Mouse (Mus musculus) MEL (cell line): Measurements from ENCODE around the gene Srsf3. TPM values are rescaled to one million over a fixed set of nuclear protein-coding genes. Genes with fewer than 3 reads are reported as not detected.
"Not testable (repeated sequence)": the region's sequence is repeated elsewhere in the genome, so short reads cannot be mapped to it uniquely, and the experiment has no call there.

ENCODE experiments used
- DNase-seq: peaks from one replicate; pipeline ENCODE4 v3.0.0; 2011; ENCODE audit warnings: low read depth, low spot score
- H3K27ac ChIP-seq: 2 replicates; pipeline ENCODE4 v1.5.1; 2012; ENCODE audit warnings: low read depth, mild to moderate bottlenecking, control low read depth, low read length, moderate library complexity; ENCODE audit not compliant: control insufficient read depth
- H3K27me3 ChIP-seq, 2 experiments: fragments of 150-350 bp in 1 of 2; sonication (generic) in 1 of 2; 2 replicates each; pipeline ENCODE4 v1.6.1; 2012; ENCODE audit warnings: low read length in 2 of 2, mild to moderate bottlenecking in 2 of 2, improper control_type of control experiment in 1 of 2, moderate library complexity in 1 of 2; ENCODE audit not compliant: insufficient read depth in 2 of 2, control insufficient read depth in 1 of 2
- H3K36me3 ChIP-seq, 2 experiments: 2 replicates each; pipeline ENCODE4 v1.6.1; 2012 to 2014; ENCODE audit warnings: low read length in 2 of 2, improper control_type of control experiment in 1 of 2, inconsistent platforms in 1 of 2, mild to moderate bottlenecking in 1 of 2; ENCODE audit not compliant: insufficient read depth in 2 of 2, control insufficient read depth in 1 of 2
- H3K4me1 ChIP-seq, 2 experiments: fragments of 150-350 bp in 1 of 2; sonication (generic) in 1 of 2; 2 replicates each; pipeline ENCODE4 v1.6.1; 2012; ENCODE audit warnings: low read length in 2 of 2, improper control_type of control experiment in 1 of 2, mild to moderate bottlenecking in 1 of 2; ENCODE audit not compliant: insufficient read depth in 2 of 2, control insufficient read depth in 1 of 2
- H3K4me3 ChIP-seq, 2 experiments: fragments of 150-350 bp in 1 of 2; sonication (generic) in 1 of 2; 2 replicates each; pipeline ENCODE4 v1.5.1; 2012; ENCODE audit warnings: low read depth in 2 of 2, low read length in 2 of 2, mild to moderate bottlenecking in 2 of 2, moderate library complexity in 2 of 2, control low read depth in 1 of 2, improper control_type of control experiment in 1 of 2; ENCODE audit not compliant: control insufficient read depth in 1 of 2, insufficient read depth in 1 of 2
- H3K79me2 ChIP-seq: 2 replicates; pipeline ENCODE4 v1.6.1; 2012; ENCODE audit warnings: mild to moderate bottlenecking, low read length, moderate library complexity; ENCODE audit not compliant: control insufficient read depth, poor library complexity, insufficient read depth
- H3K9ac ChIP-seq: 2 replicates; pipeline ENCODE4 v1.6.1; 2012; ENCODE audit warnings: low read depth, mild to moderate bottlenecking, control low read depth, low read length, moderate library complexity; ENCODE audit not compliant: control insufficient read depth, poor library complexity, severe bottlenecking
- H3K9me3 ChIP-seq: fragments of 150-350 bp; sonication (generic); replicated peaks from 2 replicates; pipeline ENCODE4 v1.6.1; 2012; ENCODE audit warnings: mild to moderate bottlenecking, low read length, improper control_type of control experiment, moderate library complexity; ENCODE audit not compliant: insufficient read depth
- BHLHE40 ChIP-seq: IDR thresholded peaks from 2 replicates; pipeline ENCODE4 v1.6.1; 2012; ENCODE audit warnings: low read depth, mild to moderate bottlenecking, inconsistent platforms, low read length, improper control_type of control experiment, borderline replicate concordance
- CHD2 ChIP-seq: IDR thresholded peaks from 2 replicates; pipeline ENCODE4 v1.6.1; 2011; ENCODE audit warnings: low read length, improper control_type of control experiment
- E2F4 ChIP-seq: IDR thresholded peaks from 2 replicates; pipeline ENCODE4 v1.6.1; 2011; ENCODE audit warnings: low read depth, low read length, improper control_type of control experiment, borderline replicate concordance
- EP300 ChIP-seq, 2 experiments: IDR thresholded peaks; 2 replicates each; pipeline ENCODE4 v1.6.1; 2011; ENCODE audit warnings: improper control_type of control experiment in 2 of 2, low read length in 2 of 2, low read depth in 1 of 2, mild to moderate bottlenecking in 1 of 2
- ETS1 ChIP-seq: IDR thresholded peaks from 2 replicates; pipeline ENCODE4 v1.6.1; 2012; ENCODE audit warnings: low read depth, mild to moderate bottlenecking, inconsistent platforms, low read length, improper control_type of control experiment, moderate library complexity
- HCFC1 ChIP-seq: IDR thresholded peaks from 2 replicates; pipeline ENCODE4 v1.6.1; 2012; ENCODE audit warnings: low read depth, mild to moderate bottlenecking, inconsistent platforms, low read length, improper control_type of control experiment, moderate library complexity
- JUND ChIP-seq: IDR thresholded peaks from 2 replicates; pipeline ENCODE4 v1.6.1; 2011; ENCODE audit warnings: low read depth, mild to moderate bottlenecking, improper control_type of control experiment, low read length
- KAT2A ChIP-seq: conservative IDR thresholded peaks from 2 replicates; pipeline ENCODE4 v1.6.1; 2012; ENCODE audit warnings: low read depth, low read length, improper control_type of control experiment, inconsistent platforms
- MEF2A ChIP-seq: IDR thresholded peaks from 2 replicates; pipeline ENCODE4 v1.6.1; 2014; ENCODE audit warnings: low read depth, mild to moderate bottlenecking, inconsistent platforms, low read length, improper control_type of control experiment; ENCODE audit not compliant: poor library complexity, insufficient replicate concordance, severe bottlenecking; ENCODE audit errors: extremely low read depth
- MYB ChIP-seq: IDR thresholded peaks from 2 replicates; pipeline ENCODE4 v1.6.1; 2011; ENCODE audit warnings: mild to moderate bottlenecking, low read depth, low read length, improper control_type of control experiment
- POLR2AphosphoS5 ChIP-seq: IDR thresholded peaks from 2 replicates; pipeline ENCODE4 v1.6.1; 2012; ENCODE audit warnings: low read depth, borderline replicate concordance, mild to moderate bottlenecking, inconsistent platforms, low read length, moderate library complexity, mixed read lengths
- SIN3A ChIP-seq: IDR thresholded peaks from 2 replicates; pipeline ENCODE4 v1.6.1; 2012; ENCODE audit warnings: low read length, improper control_type of control experiment, inconsistent platforms
- TBP ChIP-seq: IDR thresholded peaks from 2 replicates; pipeline ENCODE4 v1.8.0; 2011; ENCODE audit warnings: low read depth, low read length, improper control_type of control experiment
- TCF12 ChIP-seq: IDR thresholded peaks from 2 replicates; pipeline ENCODE4 v1.6.1; 2014; ENCODE audit warnings: low read depth, mild to moderate bottlenecking, inconsistent platforms, low read length, improper control_type of control experiment, moderate library complexity
- UBTF ChIP-seq: IDR thresholded peaks from 2 replicates; pipeline ENCODE4 v1.6.1; 2012; ENCODE audit warnings: low read depth, mild to moderate bottlenecking, inconsistent platforms, low read length, improper control_type of control experiment, moderate library complexity, borderline replicate concordance; ENCODE audit not compliant: insufficient read depth
- USF1 ChIP-seq: IDR thresholded peaks from 2 replicates; pipeline ENCODE4 v1.6.1; 2014; ENCODE audit warnings: low read depth, mild to moderate bottlenecking, inconsistent platforms, low read length, improper control_type of control experiment, moderate library complexity
- ZC3H11A ChIP-seq: IDR thresholded peaks from 2 replicates; pipeline ENCODE4 v1.6.1; 2012; ENCODE audit warnings: low read depth, mild to moderate bottlenecking, inconsistent platforms, low read length, improper control_type of control experiment
- ZKSCAN1 ChIP-seq: IDR thresholded peaks from 2 replicates; pipeline ENCODE4 v1.6.1; 2012; ENCODE audit warnings: low read depth, mild to moderate bottlenecking, inconsistent platforms, low read length, improper control_type of control experiment, moderate library complexity
- ZMIZ1 ChIP-seq: IDR thresholded peaks from 2 replicates; pipeline ENCODE4 v1.6.1; 2012; ENCODE audit warnings: low read depth, mild to moderate bottlenecking, inconsistent platforms, low read length, improper control_type of control experiment, moderate library complexity
- polyA plus RNA-seq, 2 experiments: library from polyadenylated mRNA; stranded (reverse) in 1 of 2; unstranded in 1 of 2; fragments of >175 nt in 1 of 2; fragments of >200 nt in 1 of 2; gene quantifications; 2 replicates each; pipeline versions ENCODE4 v1.2.1 to v1.2.4; 2012; ENCODE audit warnings: low replicate concordance in 2 of 2, low read depth in 1 of 2; ENCODE audit not compliant: insufficient read length in 2 of 2, insufficient read depth in 1 of 2, missing spikeins in 1 of 2
- total RNA-seq: library from RNA; depleted of rRNA; stranded (reverse); fragments of 300-350 nt; gene quantifications from 2 replicates; pipeline ENCODE4 v1.2.3, GENCODE M21; 2012

Gene Srsf3
- total and polyA plus RNA-seq, 3 experiments, result 326 to 556 (median 367) TPM

GRCm38 (mm10) chr17:29067416-29067815 is 35.0 kb downstream of the Srsf3 start:
- H3K79me2 ChIP-seq, H3K9ac ChIP-seq, H3K27me3 ChIP-seq, H3K27ac ChIP-seq, H3K36me3 ChIP-seq, H3K4me3 ChIP-seq: not testable (repeated sequence)
- H3K4me1 ChIP-seq, result peaks cover 3 to 14% of the 10 kb centered on the region in 2 experiments; a peak in 3 of 4 replicates
- TF ChIP-seq ETS1, result peak; percentile 13; the same call in 1 of the 2 replicates
- TF ChIP-seq, all 39 proteins: peak for 1; not testable (repeated sequence) for 38
- not testable (repeated sequence) for H3K9me3 ChIP-seq
- peak; percentile 55 for DNase-seq

GRCm38 (mm10) chr17:29067847-29068246 is 35.4 kb downstream of the Srsf3 start:
- Histone ChIP-seq H3K9ac (no peak overlapping the region), H3K36me3 (peaks cover 0 to 6% of the 10 kb centered on the region in 2 experiments; a peak in 2 of 4 replicates), H3K27me3 (no peaks in the 10 kb centered on the region), H3K79me2 (no peaks in the 10 kb centered on the region), H3K27ac (0 out of 2 replicates have a peak overlapping the region, but pooled peaks have one; percentile 24), H3K4me1 (peaks cover 3 to 14% of the 10 kb centered on the region in 2 experiments; a peak in 3 of 4 replicates), H3K4me3 (no peak overlapping the region), H3K9me3 (no peaks in the 10 kb centered on the region)
- DNase-seq, result peak; percentile 56
- TF ChIP-seq SIN3A (peak; percentile 46; the same call in 1 of the 2 replicates), KAT2A (no peak), CHD2 (no peak), JUND (no peak), POLR2AphosphoS5 (no peak), MYB (no peak), EP300 (IDR thresholded peaks at IDR 0.05; ENCODE audit: low read depth in 1 of 2, low read length in 2 of 2) (peak; percentile 6 to 31; a peak in 1 of 4 replicates), ZKSCAN1 (no peak), ETS1 (peak; percentile 66), UBTF (no peak), ZC3H11A (no peak), TBP (no peak), ZMIZ1 (no peak), MEF2A (no peak), TCF12 (no peak), BHLHE40 (no peak), HCFC1 (no peak), USF1 (no peak), E2F4 (no peak)
